Mouse (Mus musculus) midbrain, embryonic 13.5 days (tissue): ENCODE results near the gene E2f2. TPM values are rescaled to one million over a fixed set of nuclear protein-coding genes. Genes with fewer than 3 reads are reported as not detected.
A peak's percentile ranks its signal among the peaks of the same experiment; 100 is the strongest.

Experiments
- ATAC-seq: fragments of 200-750 bp; cut with Nextera tagmentation; 2 replicates; pipeline ENCODE4 v1.8.0; 2017; ENCODE audit warnings: mild to moderate bottlenecking, moderate TSS enrichment, moderate library complexity
- H3K27ac ChIP-seq: fragments of 300-500 bp; sonication (generic); 2 replicates; pipeline ENCODE4 v1.5.1; 2015; ENCODE audit warnings: inconsistent platforms, mild to moderate bottlenecking, moderate library complexity
- H3K27me3 ChIP-seq: fragments of 300-500 bp; sonication (generic); 2 replicates; pipeline ENCODE4 v1.6.1; 2015; ENCODE audit warnings: mild to moderate bottlenecking, inconsistent platforms
- H3K36me3 ChIP-seq: fragments of 300-500 bp; sonication (generic); 2 replicates; pipeline ENCODE4 v1.6.1; 2015; ENCODE audit warnings: mild to moderate bottlenecking, inconsistent platforms
- H3K4me1 ChIP-seq: fragments of 300-500 bp; sonication (generic); replicated peaks from 2 replicates; pipeline ENCODE4 v1.6.1; 2015; ENCODE audit warnings: inconsistent platforms
- H3K4me2 ChIP-seq: fragments of 300-500 bp; sonication (generic); replicated peaks from 2 replicates; pipeline ENCODE4 v1.6.1; 2015; ENCODE audit warnings: moderate library complexity, mild to moderate bottlenecking, inconsistent platforms
- H3K4me3 ChIP-seq: fragments of 300-500 bp; sonication (generic); replicated peaks from 2 replicates; pipeline ENCODE4 v1.5.1; 2015; ENCODE audit warnings: mild to moderate bottlenecking, inconsistent platforms
- H3K9ac ChIP-seq: fragments of 300-500 bp; sonication (generic); replicated peaks from 2 replicates; pipeline ENCODE4 v1.6.1; 2015; ENCODE audit warnings: mild to moderate bottlenecking, inconsistent platforms
- H3K9me3 ChIP-seq: fragments of 300-500 bp; sonication (generic); 2 replicates; pipeline ENCODE4 v1.6.1; 2016; ENCODE audit warnings: mild to moderate bottlenecking, inconsistent platforms
- WGBS: fragments of 180-500 bp; shearing (Covaris S2); methylation state at CpG from one replicate; pipeline ENCODE4 v1.1.7; 2015; 5-methylcytosine and 5-hydroxymethylcytosine counted together
- polyA plus RNA-seq: library from polyadenylated mRNA; unstranded; fragments of >200 nt; fragmentation: Nextera tagmentation; extraction: Ambion mirVana; gene quantifications from 2 replicates; pipeline ENCODE4 v1.2.1, GENCODE M21; 2015

The E2f2 gene
- polyA plus RNA-seq, 1 experiment from 2014 or later: 3.8 TPM

DNA sequence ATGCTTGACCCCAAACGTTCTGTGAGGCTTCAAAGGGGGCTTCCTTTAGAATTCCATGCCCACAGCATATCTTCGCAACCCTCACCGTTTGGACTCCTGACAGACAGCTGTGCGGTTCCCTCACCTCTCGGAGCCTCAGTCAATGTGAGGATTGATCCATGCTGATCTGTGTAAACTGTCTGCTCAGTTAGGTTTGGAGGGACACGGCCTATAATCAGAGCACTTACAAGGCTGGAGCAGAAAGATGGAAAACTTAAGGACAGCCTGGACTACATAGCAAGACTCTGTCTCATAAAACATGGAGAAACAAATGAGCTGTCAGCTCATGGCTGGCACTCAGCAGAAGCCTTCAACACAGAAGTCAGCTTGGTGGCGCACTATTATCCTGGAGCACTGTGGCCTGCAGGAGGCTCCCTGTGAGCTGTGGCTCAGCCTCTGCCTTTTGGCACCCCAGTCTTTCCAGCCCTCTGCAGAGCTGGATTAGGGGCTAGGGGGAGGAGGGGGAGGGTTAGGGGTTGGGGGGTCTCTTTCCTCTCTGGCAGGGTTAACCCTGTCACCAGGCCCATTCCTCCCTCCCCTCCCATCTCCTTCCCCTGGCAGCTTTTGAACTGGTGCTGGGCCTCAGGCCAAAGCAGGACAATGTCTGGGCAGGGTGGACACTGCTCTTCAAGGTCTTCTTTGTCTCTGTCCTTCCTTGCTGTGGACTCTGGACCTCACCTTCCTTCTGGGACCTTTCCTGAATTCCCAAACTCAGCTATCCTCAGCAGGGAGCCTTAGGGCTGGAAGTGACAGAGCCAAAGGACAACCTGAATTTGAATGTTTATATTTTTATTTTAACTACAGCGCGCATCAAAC is 36.1 kb upstream of the E2f2 start:
- Histone ChIP-seq H3K36me3 (no peaks in the 10 kb centered on the region), H3K4me1 (peaks cover 62% of the 10 kb centered on the region), H3K27ac (peak overlapping the region; percentile 97), H3K4me2 (peak overlapping the region; percentile 66), H3K27me3 (no peaks in the 10 kb centered on the region), H3K9me3 (no peaks in the 10 kb centered on the region), H3K4me3 (peak overlapping the region; percentile 38), H3K9ac (peak overlapping the region; percentile 71)
- 25% methylated on average over 9 of the region's 9 CpGs for WGBS
- no peak for ATAC-seq

DNA sequence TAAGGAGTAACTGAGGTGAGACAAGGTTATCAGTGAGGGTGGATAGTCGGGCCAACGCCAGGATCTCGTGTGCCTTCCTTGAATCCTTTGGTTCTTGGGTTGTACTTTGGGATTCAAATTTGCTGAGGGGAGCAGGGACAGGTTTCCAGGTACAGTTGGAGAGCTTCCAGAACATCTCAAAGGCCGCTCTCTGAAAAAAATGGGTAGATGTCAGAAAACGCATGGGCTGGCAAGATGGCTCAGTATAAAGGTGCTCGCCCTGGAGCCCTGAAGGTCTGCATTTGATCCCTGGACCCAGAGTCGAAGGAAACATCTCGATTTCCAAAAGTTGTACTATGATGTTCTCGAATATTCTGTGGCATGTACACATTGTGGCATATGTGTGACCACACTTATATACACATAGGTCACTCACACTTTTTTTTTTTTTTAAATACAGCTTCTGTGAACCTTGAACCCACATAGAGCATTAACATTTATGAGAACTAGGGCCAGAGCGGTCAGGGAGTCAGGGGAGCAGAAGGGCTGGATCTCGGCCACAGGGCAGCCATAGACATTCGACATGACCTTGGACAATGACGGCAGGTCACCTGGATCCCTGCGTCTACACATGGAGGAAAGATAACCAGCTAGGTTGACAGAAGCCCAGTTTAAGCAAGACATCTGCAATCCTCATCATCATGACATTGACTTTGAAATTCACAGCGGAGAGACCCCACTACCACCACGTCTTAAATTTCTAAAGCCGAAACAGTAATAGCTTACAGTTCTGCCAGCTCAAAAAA is 32.7 kb upstream of the E2f2 start:
- 51% methylated on average over 17 of the region's 17 CpGs for WGBS

DNA sequence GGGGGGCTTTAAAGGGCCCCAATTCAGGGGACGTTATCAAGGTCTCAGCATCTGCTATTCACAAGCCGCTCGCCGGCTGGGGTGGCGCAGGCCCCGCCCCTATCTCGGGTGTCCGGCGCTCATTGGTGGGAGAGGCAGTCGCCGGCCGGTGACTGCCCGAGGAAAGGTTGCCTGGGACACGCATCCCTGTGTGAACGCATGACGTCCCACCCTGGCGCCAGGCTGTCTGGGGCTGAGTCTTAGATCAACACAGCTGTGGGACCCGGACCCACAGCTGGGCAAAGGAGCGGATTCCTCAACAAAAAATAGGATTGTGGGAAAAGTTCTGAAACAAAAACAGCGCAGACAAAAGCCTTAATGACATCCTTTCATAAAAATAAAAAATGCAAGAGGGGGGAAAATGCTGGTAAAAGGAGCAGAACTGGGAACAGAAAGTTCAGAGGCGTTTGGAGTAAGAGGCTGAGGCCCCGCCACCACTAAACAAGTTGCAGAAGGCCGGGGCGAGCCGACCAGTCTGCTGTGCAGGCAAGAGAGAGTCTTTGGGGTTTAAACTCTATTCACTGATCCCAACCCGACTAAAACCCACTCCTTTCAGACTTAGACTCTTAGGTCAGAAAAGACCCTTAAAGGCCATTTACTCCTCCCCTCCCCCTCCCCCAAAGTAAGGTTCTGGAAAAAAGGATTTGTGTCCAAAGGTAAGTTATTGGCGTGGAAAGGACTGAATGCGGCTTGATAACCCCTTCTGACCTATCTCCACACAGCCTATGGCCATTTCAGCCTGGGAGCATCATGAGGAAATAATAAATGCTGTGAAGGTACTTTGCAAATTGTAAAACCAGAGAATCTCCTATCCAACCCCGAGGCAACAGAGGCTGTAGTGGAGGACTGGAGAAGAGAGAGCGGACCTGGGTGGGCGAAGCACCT is 31.6 kb upstream of the E2f2 start:
- peaks cover 78% of the 10 kb centered on the region for H3K4me1 ChIP-seq
- 3% methylated on average over 31 of the region's 31 CpGs for WGBS

More for the DNA sequence above, 32.7 kb upstream of the E2f2 start:
- no peak for ATAC-seq
- H3K9ac ChIP-seq: no peak overlapping the region
- H3K36me3 ChIP-seq: no peaks in the 10 kb centered on the region
- no peak overlapping the region for H3K4me3 ChIP-seq
- H3K4me1 ChIP-seq: peaks cover 76% of the 10 kb centered on the region
- H3K27ac ChIP-seq: peak overlapping the region; percentile 82
- no peaks in the 10 kb centered on the region for H3K9me3 ChIP-seq
- no peak overlapping the region for H3K4me2 ChIP-seq
- no peaks in the 10 kb centered on the region; the same call in 1 of the 2 replicates for H3K27me3 ChIP-seq

DNA sequence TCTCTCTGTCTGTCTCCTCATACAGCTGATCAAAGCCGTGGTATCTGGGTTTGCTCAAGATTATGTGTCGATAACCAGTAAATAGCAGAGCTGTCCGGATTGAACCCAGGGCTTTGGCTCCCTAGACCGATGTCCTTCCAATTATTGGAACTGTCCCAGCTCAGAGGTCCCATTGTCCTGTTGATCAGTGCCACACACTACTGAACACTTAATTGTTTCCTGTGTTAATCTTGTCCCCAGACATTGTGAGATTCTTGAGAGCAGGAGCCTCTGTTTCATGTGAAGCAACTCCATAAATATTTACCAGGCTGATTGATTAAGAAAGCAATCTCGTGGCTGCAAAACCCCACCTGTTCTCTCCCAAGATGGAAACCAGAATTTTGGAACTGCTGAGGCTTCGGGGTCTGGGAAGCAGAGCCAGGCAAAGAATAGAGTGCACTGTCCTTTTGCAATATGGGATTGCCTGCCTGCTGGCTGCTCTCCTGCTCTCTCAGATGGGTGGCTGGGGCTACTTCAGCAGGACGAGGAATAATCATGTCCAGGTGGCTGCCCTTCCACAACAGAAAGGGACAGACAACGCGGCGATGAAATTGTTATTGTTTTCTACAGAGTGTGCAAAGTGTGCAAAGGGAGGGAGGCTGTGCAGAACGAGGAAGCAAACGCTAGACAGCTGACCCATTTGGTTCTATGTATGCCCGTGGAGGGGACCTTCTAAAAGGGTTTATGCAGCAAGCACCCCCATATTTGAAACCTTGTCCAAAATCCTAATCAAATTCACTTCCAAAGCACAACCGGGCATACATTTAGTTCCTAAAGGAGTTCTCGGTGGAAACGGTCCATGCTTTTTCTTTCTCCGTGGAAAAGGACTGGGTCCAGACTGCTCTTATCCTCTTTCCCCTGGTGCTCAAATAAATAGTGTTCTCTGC is 29.7 kb upstream of the E2f2 start:
- H3K27me3 ChIP-seq: peaks cover 15% of the 10 kb centered on the region

More for the DNA sequence above, 31.6 kb upstream of the E2f2 start:
- H3K9ac ChIP-seq: no peak overlapping the region
- H3K4me3 ChIP-seq: peak overlapping the region; percentile 26
- ATAC-seq: peak; percentile 88
- H3K36me3 ChIP-seq: no peaks in the 10 kb centered on the region
- H3K4me2 ChIP-seq: peak overlapping the region; percentile 52
- peaks cover 8% of the 10 kb centered on the region for H3K27me3 ChIP-seq
- no peaks in the 10 kb centered on the region for H3K9me3 ChIP-seq
- peak overlapping the region; percentile 82 for H3K27ac ChIP-seq

DNA sequence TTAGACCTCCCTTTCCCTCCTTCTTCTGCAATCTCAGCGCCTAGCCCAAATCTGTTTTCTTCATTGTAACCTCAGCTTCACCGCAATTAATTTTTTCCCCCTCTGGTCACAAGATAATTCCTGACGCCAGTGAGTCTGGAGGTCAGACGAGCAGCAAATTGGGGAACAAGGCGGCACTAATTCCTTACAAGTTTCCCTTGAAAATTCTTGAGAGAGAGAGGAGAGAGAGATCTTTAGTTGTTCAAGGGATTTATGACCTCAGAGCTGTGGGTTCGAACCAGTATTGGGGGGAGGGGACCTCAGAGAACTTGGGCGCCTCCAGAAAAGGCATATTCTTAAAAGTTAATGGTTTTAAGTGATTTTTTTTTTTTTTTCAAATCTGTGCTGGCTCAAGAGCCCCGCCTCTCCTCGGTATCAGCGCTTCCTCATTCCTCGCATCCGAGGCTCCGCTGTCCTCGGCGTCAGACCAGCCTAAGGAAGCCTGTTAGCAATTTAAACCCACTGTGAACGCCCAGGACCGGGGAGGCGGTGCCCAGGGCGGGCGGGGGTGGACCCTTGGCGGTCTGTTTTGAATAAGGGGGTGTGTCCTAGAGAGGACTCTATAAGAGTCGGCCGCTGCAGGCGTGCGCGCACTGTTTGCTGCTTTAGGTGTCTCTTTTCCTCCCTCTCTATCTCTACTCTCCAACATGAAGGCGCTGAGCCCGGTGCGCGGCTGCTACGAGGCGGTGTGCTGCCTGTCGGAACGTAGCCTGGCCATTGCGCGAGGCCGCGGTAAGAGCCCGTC is 28.8 kb upstream of the E2f2 start, which contains the start of gene Id3:
Gene Id3, plus strand, starts transcription at position 305 of the 784 bp plus-strand sequence.
- Histone ChIP-seq H3K4me1 (peaks cover 93% of the 10 kb centered on the region), H3K4me3 (peak within 1 kb of the TSS; percentile 54), H3K4me2 (peak within 1 kb of the TSS; percentile 76), H3K27ac (peak within 1 kb of the TSS; percentile 82), H3K9me3 (no peaks in the 10 kb centered on the region), H3K27me3 (peaks cover 15% of the 10 kb centered on the region), H3K36me3 (no peaks in the 10 kb centered on the region), H3K9ac (peak within 1 kb of the TSS; percentile 72)
- WGBS: under 1% methylated on average over 39 of the region's 39 CpGs
- ATAC-seq: peak; percentile 77

More for the DNA sequence above, 29.7 kb upstream of the E2f2 start:
- peak overlapping the region; percentile 54; the same call in 1 of the 2 replicates for H3K4me3 ChIP-seq
- ATAC-seq: no peak
- 5% methylated on average over 17 of the region's 17 CpGs for WGBS
- peak overlapping the region; percentile 50 for H3K9ac ChIP-seq
- H3K4me1 ChIP-seq: peaks cover 85% of the 10 kb centered on the region
- H3K27ac ChIP-seq: peak overlapping the region; percentile 82
- peak overlapping the region; percentile 76 for H3K4me2 ChIP-seq
- H3K36me3 ChIP-seq: no peaks in the 10 kb centered on the region
- no peaks in the 10 kb centered on the region for H3K9me3 ChIP-seq

DNA sequence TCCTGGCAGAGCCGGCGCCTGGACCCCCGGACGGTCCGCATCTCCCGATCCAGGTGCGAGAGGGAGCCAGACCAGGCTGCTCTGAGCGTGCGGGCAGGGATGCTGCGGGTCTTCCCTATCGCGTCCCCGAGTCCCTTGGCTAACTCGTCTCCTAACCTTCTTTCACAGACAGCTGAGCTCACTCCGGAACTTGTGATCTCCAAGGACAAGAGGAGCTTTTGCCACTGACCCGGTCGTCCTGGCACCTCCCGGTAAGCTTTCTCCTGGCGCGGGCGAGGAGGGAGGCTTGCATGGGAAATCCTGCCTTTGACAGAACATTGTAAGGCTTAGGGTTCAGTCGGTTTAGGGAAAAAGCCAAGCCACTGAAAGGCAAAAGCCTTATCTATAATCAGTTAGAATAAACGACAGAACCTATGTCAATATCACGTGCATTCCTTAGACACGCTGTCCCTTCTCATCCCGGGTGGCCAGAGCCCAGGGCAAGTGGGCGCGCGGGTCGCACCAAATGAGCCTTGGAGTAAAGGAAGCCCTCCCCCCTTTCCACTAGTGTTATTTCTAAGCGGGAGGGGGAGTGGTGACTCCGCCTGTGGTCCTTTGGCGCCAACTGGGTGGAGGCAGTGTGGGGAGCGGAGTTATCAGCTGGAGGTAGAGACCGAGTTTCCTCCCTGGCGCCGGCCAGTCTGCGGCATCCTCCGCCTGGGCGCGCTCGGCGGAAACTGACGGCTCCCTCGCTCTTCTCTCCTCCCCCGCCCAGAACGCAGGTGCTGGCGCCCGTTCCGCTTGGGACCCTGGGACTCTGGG is 27.9 kb upstream of the E2f2 start:
- H3K36me3 ChIP-seq: no peaks in the 10 kb centered on the region
- peak overlapping the region; percentile 54 for H3K4me3 ChIP-seq
- peaks cover 90% of the 10 kb centered on the region for H3K4me1 ChIP-seq
- peak overlapping the region; percentile 66 for H3K27ac ChIP-seq
- H3K9me3 ChIP-seq: no peaks in the 10 kb centered on the region
- WGBS: under 1% methylated on average over 50 of the region's 50 CpGs
- H3K27me3 ChIP-seq: peaks cover 15% of the 10 kb centered on the region
- H3K4me2 ChIP-seq: peak overlapping the region; percentile 76
- no peak; the same call in 1 of the 2 replicates for ATAC-seq
- peak overlapping the region; percentile 72 for H3K9ac ChIP-seq

DNA sequence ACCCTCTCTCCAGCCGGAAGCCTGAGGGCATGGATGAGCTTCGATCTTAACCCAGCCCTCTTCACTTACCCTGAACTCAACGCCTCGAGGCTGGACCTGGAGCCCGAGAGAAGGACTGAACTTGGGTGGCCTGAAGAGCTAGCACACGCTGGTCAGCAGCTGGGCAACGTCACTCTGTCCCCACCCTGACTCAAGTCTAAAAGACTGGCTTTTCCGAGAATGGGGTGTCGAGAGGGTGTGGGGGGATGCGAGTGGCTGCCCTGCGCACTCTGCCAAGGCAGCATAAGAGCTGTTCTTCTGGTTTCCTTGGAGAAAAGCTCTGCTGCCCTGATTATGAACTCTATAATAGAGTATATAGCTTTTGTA is 27.3 kb upstream of the E2f2 start:
- Histone ChIP-seq H3K9me3 (no peaks in the 10 kb centered on the region), H3K4me1 (peaks cover 84% of the 10 kb centered on the region), H3K4me2 (peak overlapping the region; percentile 76), H3K36me3 (no peaks in the 10 kb centered on the region), H3K27ac (peak overlapping the region; percentile 66), H3K4me3 (peak overlapping the region; percentile 54), H3K27me3 (peaks cover 15% of the 10 kb centered on the region), H3K9ac (peak overlapping the region; percentile 72)
- 2% methylated on average over 11 of the region's 11 CpGs for WGBS
- ATAC-seq: no peak

DNA sequence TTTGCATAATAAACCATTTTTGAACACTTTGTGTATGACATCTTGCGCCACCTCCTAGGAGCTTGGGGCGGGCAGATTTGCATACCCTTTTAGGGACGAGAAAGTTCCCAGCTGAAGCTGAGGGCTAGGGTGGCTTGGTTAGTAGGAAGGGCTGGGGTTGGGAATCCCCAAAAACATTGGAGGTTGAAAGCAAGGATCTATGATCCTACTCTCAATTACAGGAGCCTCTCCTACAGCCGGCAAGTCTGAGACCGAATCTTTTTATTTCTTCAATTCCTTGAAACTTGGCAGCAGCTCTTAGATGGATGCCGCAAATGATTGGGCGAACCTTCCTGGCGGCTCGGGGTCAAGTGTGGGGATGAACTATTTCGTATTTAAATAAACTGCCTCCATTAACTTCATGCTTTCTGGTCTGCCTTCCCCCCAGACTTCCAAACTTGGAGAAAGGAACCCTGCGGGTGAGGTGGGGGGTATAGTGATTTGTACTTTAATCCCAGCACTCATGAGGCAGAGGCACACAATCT is 26.8 kb upstream of the E2f2 start:
- H3K4me3 ChIP-seq: peak overlapping the region; percentile 54
- peak overlapping the region; percentile 14; the same call in 1 of the 2 replicates for H3K27ac ChIP-seq
- 3% methylated on average over 11 of the region's 11 CpGs for WGBS
- peak overlapping the region; percentile 72 for H3K9ac ChIP-seq
- H3K9me3 ChIP-seq: no peaks in the 10 kb centered on the region
- H3K36me3 ChIP-seq: no peaks in the 10 kb centered on the region
- H3K4me2 ChIP-seq: peak overlapping the region; percentile 76
- ATAC-seq: no peak
- H3K27me3 ChIP-seq: peaks cover 15% of the 10 kb centered on the region
- H3K4me1 ChIP-seq: peaks cover 83% of the 10 kb centered on the region

DNA sequence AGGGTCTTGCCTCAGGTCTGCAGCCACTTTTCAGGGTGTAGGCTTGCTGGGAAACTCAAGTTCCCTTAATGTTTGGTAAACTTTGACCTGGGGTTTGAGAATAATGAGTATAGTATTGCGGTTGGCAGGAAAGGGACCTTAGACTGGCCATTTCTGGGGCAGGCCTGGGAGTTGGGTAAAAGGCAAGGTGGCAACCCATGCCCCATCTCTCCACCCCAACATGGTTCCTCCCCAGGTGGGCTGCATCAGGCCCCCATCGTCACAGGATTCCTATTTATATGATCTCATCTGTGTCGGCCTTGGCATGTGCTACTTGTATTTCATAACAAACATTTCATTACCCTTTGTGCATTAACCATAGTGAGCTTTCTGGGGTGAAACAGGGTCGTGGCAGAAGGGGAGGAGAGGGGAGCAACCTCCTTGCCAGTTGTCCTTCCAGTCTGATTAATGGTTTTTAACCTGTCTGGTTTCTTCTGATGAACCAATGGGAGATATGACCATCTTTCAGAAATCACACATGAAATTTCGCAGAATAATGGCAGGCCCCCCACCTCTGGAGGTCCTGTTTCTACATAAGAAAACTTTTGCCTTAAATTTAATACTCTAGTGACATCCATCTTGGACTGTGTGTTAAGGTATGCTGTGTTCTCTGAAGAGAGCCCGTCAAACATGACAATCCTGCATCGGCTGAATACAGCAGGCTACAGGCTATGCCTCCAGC is 26.0 kb upstream of the E2f2 start:
- Histone ChIP-seq H3K4me3 (peak overlapping the region; percentile 54), H3K4me1 (peaks cover 83% of the 10 kb centered on the region), H3K4me2 (peak overlapping the region; percentile 76), H3K9ac (peak overlapping the region; percentile 72; the same call in 1 of the 2 replicates), H3K27me3 (peaks cover 15% of the 10 kb centered on the region), H3K36me3 (no peaks in the 10 kb centered on the region), H3K27ac (peak overlapping the region; percentile 14; the same call in 1 of the 2 replicates), H3K9me3 (no peaks in the 10 kb centered on the region)
- ATAC-seq: no peak
- WGBS: 11% methylated on average over 7 of the region's 7 CpGs
